14 mouse cellular contexts compared by ENCODE assay signal in genomic region chr8:126638027-126638426, GRCm38 (mm10). TPM values are rescaled to one million over a fixed set of nuclear protein-coding genes. Genes with fewer than 3 reads are reported as not detected.
DNase-seq lines count a peak whose midpoint lies in the region; TF ChIP-seq lines count a peak whose summit lies in the region.
"Had no signal": no experiment of that assay in that cellular context is flagged by ENCODE, and none has a peak within 500 bp of the region (broad histone marks: within the 10 kb centered on the region; RNA-seq: fewer than 3 reads in every experiment).

No protein-coding gene starts in this region.

- H3K4me3 ChIP-seq in layer of hippocampus, adult 2 months, result no peak overlapping the region
- H3K4me3 ChIP-seq: hindbrain, embryonic 12.5 days; intestine, embryonic 15.5 days; limb, embryonic 10.5 days; liver, embryonic 12.5 days had no signal

- TF ChIP-seq CTCF in layer of hippocampus, adult 2 months (conservative IDR thresholded peaks at IDR 0.05), result no peak

- intact Hi-C loops in left cerebral cortex, postnatal 14 days (cut with DNase I), result loop anchor here (5.0 kb wide), 1 partner anchor 36 kb away; no protein-coding TSS in a partner anchor

- peak overlapping the region; percentile 46 for H3K27ac ChIP-seq in layer of hippocampus, adult 2 months
- H3K27ac ChIP-seq: hindbrain, embryonic 12.5 days; intestine, embryonic 15.5 days; limb, embryonic 10.5 days; liver, embryonic 12.5 days had no signal

- peak; percentile 73 for DNase-seq in right cerebral cortex, adult 18-20 months
- DNase-seq in right cerebral cortex, postnatal 4 days, result no peak
- peak; percentile 47 to 68 for DNase-seq in layer of hippocampus, adult 2 months (ENCODE audit: low spot score in 2 of 2)
- DNase-seq in left cerebral cortex, postnatal 14 days (ENCODE audit: low spot score in 2 of 2), result peak; percentile 65 to 67
- no peak for DNase-seq in urinary bladder, postnatal 36 days (ENCODE audit: low spot score in 2 of 2)
- no peak for DNase-seq in kidney, adult 11 months
- DNase-seq in urinary bladder, postnatal 25 days (ENCODE audit: low spot score), result no peak
- DNase-seq: adrenal gland, postnatal 25 days; cerebellum, postnatal 10 days; kidney, postnatal 10 days had no signal

RNA-seq across cellular contexts. Expression of gene Irf2bp2, which starts 44.2 kb away (rescaled TPM):
- 10 to 100 TPM; 53.0 to 60.4 TPM for total RNA-seq in layer of hippocampus, adult 2 months (2021)
- 10 to 100 TPM; 56.9 to 62.5 TPM for total RNA-seq in left cerebral cortex, postnatal 14 days (2021)

Comparison
In these comparisons a context has a peak if more than half of its experiments do, and no peak if none do; other contexts are left out.
1. DNase-seq: peak in right cerebral cortex, adult 18-20 months (single experiment), layer of hippocampus, adult 2 months (2 of 2) and left cerebral cortex, postnatal 14 days (2 of 2); none in right cerebral cortex, postnatal 4 days (single experiment), urinary bladder, postnatal 36 days (0 of 2), kidney, adult 11 months (single experiment) and urinary bladder, postnatal 25 days (single experiment).